Mouse (Mus musculus): ENCODE measurements around the gene Ccdc153. TPM values are rescaled to one million over a fixed set of nuclear protein-coding genes. Genes with fewer than 3 reads are reported as not detected.
A peak's percentile ranks its signal among the peaks of the same experiment; 100 is the strongest.

Gene Ccdc153
- polyA plus RNA-seq, 1 experiment, result 4.9 TPM

DNA sequence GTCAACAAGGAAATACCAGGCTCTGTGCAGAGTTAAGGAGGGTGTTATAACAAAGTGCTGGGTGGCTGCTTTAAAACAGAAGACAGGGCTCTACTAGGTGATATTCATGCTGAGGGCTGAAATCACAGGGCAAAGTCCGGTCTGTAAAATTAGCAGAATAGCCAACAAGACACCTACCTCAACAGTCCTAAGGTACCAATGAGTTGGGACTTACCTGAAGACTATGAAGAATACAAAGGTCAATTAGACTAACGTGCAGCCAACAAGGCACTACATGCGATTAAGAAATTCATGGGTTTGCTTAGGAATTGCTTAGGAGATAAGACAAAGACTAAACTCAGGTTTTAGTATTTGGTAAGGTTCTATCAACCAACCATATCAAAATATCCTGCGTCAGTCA, 31.1 kb upstream of the Ccdc153 start:
- Histone ChIP-seq H3K4me3 (ENCODE audit: insufficient read depth, low read length) (no peak overlapping the region), H3K27ac (ENCODE audit: insufficient read depth, low read length) (no peak overlapping the region), H3K4me1 (ENCODE audit: control insufficient read depth, insufficient read depth, low read length) (no peaks in the 10 kb centered on the region)
- TF ChIP-seq POLR2A (IDR thresholded peaks at IDR 0.05; ENCODE audit: extremely low read depth, insufficient read depth, low read length) (no peak), CTCF (IDR thresholded peaks at IDR 0.05; ENCODE audit: extremely low read depth, insufficient read depth, low read length) (no peak)

DNA sequence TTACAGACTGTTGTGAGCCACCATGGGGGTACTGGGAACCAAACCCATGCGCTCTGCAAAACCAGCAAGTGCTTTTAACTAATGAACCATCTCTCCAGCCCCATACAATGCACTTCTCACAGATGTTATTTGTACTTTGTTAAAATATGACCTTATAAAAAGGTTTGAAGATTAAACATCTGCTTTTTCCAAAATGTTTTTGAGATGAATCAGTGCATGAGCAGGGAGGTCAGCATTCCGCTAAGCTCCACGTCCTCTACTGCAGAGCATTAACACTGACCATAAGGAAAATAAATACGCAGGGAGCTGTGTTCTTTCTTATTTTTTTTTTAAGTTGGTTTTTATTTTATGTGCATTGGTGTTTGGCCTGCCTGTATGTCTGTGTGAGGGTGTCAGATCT, 28.1 kb upstream of the Ccdc153 start:
- TF ChIP-seq CTCF (IDR thresholded peaks at IDR 0.05; ENCODE audit: extremely low read depth, insufficient read depth, low read length) (no peak), POLR2A (IDR thresholded peaks at IDR 0.05; ENCODE audit: extremely low read depth, insufficient read depth, low read length) (no peak)
- no peak overlapping the region for H3K27ac ChIP-seq (ENCODE audit: insufficient read depth, low read length)
- H3K4me3 ChIP-seq (ENCODE audit: insufficient read depth, low read length), result no peak overlapping the region
- H3K4me1 ChIP-seq (ENCODE audit: control insufficient read depth, insufficient read depth, low read length), result no peaks in the 10 kb centered on the region

DNA sequence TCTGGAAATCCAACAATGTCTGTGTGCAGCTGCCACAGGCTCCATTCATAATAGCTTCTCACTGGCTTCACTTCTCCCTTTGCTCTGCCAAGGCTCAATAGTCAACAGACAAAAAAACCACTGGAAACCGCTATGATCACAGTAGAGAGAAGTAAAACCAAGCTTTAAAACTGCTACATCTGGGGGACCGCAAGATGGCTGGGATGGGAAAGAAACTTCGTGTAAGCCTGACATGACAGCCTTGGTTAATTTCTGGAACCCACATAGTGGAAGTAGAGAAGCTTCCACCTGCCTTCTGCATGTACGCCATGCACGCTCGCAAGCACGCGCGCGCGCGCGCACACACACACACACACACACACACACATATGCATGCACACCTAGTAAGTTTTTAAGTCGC, 26.9 kb upstream of the Ccdc153 start:
- Histone ChIP-seq H3K27ac (ENCODE audit: insufficient read depth, low read length) (no peak overlapping the region), H3K4me3 (ENCODE audit: insufficient read depth, low read length) (no peak overlapping the region), H3K4me1 (ENCODE audit: control insufficient read depth, insufficient read depth, low read length) (no peaks in the 10 kb centered on the region)
- no peak for TF ChIP-seq CTCF (IDR thresholded peaks at IDR 0.05; ENCODE audit: extremely low read depth, insufficient read depth, low read length)
- no peak for TF ChIP-seq POLR2A (IDR thresholded peaks at IDR 0.05; ENCODE audit: extremely low read depth, insufficient read depth, low read length)

DNA sequence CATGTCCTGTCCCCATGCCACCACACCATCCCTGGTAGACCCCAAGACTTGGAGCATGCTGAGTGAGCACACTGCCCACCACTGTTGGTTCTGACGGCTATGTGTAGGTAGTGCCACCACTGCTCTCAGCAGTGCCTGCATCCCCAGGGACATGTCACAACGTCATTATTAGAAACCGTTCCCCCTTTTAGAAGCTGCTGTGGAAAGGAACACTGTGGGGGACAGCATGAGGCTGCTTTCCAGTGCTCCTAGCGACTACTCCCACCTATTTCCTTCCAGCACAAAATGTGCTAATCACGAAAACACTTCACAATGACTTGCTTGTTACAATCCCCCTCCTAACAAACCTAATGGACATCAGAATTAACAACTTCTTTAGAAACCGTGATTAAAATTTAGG, 14.5 kb upstream of the Ccdc153 start:
- Histone ChIP-seq H3K27ac (ENCODE audit: insufficient read depth, low read length) (peak overlapping the region; percentile 34; the same call in 1 of the 2 replicates), H3K4me3 (ENCODE audit: insufficient read depth, low read length) (no peak overlapping the region), H3K4me1 (ENCODE audit: control insufficient read depth, insufficient read depth, low read length) (peaks cover 12% of the 10 kb centered on the region)
- TF ChIP-seq CTCF (IDR thresholded peaks at IDR 0.05; ENCODE audit: extremely low read depth, insufficient read depth, low read length) (no peak), POLR2A (IDR thresholded peaks at IDR 0.05; ENCODE audit: extremely low read depth, insufficient read depth, low read length) (no peak)

DNA sequence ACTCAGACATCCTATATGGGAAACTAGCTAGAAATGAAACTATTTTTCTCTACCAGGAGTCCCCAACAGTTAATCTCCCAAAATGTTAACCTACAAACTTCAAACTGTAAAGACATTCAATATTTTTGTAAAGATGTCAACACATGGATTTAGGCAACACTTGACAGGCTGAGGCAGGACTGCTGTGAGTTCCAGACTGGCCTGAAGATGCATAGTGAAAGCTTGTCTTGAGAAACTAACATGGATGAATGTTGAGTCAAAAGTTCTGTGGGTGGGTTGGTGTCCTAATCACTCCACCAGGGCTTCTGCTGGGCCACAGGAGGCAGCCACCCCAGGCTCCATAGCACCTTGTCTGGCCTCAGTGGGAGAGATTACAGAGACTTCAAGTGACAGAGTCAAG, 8.9 kb upstream of the Ccdc153 start:
- Histone ChIP-seq H3K27ac (ENCODE audit: insufficient read depth, low read length) (no peak overlapping the region), H3K4me3 (ENCODE audit: insufficient read depth, low read length) (no peak overlapping the region), H3K4me1 (ENCODE audit: control insufficient read depth, insufficient read depth, low read length) (peaks cover 5% of the 10 kb centered on the region; the same call in 1 of the 2 replicates)
- no peak for TF ChIP-seq CTCF (IDR thresholded peaks at IDR 0.05; ENCODE audit: extremely low read depth, insufficient read depth, low read length)
- no peak for TF ChIP-seq POLR2A (IDR thresholded peaks at IDR 0.05; ENCODE audit: extremely low read depth, insufficient read depth, low read length)

DNA sequence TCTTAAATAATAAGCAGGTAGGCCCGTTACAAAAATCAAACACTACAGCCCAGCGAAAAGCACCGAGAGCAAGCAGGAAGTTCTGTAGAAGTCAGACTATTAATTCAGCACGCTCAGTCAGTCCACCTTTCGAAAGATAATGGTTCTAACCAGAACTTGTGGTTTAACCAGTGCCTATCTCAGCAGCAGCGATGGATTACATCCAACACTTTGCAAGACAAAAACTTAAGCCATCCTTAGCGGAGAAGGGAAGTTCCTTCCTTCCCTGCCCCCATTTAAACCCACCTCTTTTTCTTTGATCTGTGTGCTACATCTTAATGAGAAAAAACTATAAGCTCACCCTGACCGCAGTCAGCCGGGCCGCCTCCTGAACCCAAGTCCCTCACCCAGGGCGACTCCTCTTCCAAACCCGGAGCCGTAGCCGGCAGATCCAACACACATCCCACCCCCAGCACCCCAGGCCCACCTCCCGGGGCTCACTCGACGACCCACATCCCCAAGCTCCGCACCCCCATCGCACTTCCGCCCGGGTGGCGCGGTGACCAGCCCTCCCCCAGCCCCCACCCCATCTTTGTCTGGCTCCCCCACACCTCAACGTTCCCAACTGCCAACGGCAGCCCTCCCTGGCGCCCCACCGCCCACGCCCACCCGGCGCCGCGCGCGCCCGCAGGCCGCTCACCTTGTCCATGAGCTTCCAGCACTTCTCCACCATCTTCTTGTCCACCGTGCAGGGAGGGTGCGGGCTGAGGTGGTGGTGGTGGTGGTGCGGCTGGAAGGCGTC, 7.3 kb upstream of the Ccdc153 start:
- Histone ChIP-seq H3K27ac (ENCODE audit: insufficient read depth, low read length) (peak overlapping the region; percentile 64), H3K4me3 (ENCODE audit: insufficient read depth, low read length) (peak overlapping the region; percentile 94), H3K4me1 (ENCODE audit: control insufficient read depth, insufficient read depth, low read length) (peaks cover 5% of the 10 kb centered on the region; the same call in 1 of the 2 replicates)
- TF ChIP-seq CTCF (IDR thresholded peaks at IDR 0.05; ENCODE audit: extremely low read depth, insufficient read depth, low read length), result no peak
- no peak for TF ChIP-seq POLR2A (IDR thresholded peaks at IDR 0.05; ENCODE audit: extremely low read depth, insufficient read depth, low read length)

DNA sequence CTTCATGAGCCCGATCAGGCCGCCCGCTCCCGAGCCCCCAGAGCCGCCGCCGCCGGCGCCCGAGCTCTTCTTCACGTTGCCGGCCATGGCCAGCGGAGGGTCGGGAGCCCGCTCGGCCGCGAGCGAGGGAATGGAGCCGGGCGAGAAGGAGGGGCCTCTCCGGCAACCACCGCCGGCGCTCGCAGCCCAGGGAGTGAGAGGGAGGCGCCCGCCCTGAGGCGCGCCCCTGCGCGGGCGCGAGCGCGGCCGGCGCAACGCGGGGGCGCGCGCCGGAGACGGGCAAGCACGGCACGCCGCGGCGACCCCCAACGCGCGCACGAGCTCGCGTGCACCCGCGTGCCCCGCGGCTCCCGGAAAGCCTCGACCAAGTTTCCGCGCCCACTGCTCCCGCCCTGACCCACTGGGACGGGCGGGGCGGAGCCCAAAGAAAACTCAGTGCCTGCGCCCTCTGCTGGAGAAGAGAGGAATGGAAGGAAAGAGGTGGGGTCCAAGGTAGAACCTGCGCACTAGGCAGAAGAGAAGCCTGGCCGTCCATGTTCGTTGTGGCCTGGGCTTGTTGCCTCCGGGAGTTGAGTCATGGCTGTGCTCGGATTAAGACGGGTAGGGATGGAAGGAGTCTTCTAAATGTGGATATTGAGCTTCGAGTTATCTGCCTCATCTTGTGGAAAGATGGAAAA, 6.5 kb upstream of the Ccdc153 start, which contains the start of gene Cbl:
Gene Cbl, minus strand, starts transcription at position 248 of the 677 bp plus-strand sequence.
- TF ChIP-seq CTCF (IDR thresholded peaks at IDR 0.05; ENCODE audit: extremely low read depth, insufficient read depth, low read length), result peak; percentile 88
- TF ChIP-seq POLR2A (IDR thresholded peaks at IDR 0.05; ENCODE audit: extremely low read depth, insufficient read depth, low read length), result peak; percentile 89
- Histone ChIP-seq H3K27ac (ENCODE audit: insufficient read depth, low read length) (peak within 1 kb of the TSS; percentile 64), H3K4me3 (ENCODE audit: insufficient read depth, low read length) (peak within 1 kb of the TSS; percentile 94), H3K4me1 (ENCODE audit: control insufficient read depth, insufficient read depth, low read length) (peaks cover 5% of the 10 kb centered on the region; the same call in 1 of the 2 replicates)

DNA sequence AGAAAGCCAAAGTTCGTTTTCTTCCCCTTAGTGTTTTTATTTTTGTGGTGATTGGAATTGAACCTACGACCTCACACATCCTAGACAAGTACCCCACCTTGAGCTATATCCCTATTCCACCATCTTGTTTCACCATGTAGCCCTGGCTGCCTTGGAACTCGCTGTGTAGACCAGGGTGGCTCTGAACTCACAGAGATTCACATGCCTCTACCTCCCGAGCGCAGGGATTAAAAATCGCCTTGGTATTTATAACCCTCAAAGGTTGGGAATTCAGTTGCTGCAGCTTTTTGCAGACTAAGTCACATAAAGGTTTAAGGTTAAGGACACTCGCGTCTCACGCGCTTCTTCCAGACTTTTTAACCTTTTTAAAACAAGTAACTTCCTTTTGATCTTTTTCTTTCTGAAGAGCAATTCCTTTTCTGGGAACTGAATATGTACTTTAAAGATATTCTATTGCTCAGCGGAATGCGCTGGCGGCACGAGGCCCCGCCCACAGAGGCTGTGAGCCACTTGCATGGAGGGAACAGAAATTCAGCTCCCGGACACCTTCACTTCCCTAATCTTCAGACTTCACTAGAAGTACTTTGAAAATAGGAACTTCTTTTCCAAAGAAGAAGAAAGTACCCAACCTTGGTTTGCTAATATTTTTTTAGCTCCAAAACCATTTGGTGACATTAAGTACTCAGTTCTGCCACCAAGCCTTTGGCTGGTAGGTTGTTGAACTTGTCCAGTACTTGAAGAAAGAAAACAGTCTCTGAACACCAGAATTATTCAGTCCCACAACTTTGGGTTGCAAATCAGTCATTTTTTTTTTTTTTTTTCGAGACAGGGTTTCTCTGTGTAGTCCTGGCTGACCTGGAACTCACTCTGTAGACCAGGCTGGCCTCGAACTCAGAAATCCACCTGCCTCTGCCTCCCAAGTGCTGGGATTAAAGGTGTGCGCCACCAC, 5.7 kb upstream of the Ccdc153 start:
- no peak overlapping the region for H3K27ac ChIP-seq (ENCODE audit: insufficient read depth, low read length)
- peaks cover 5% of the 10 kb centered on the region; the same call in 1 of the 2 replicates for H3K4me1 ChIP-seq (ENCODE audit: control insufficient read depth, insufficient read depth, low read length)
- no peak for TF ChIP-seq CTCF (IDR thresholded peaks at IDR 0.05; ENCODE audit: extremely low read depth, insufficient read depth, low read length)
- peak overlapping the region; percentile 94 for H3K4me3 ChIP-seq (ENCODE audit: insufficient read depth, low read length)

DNA sequence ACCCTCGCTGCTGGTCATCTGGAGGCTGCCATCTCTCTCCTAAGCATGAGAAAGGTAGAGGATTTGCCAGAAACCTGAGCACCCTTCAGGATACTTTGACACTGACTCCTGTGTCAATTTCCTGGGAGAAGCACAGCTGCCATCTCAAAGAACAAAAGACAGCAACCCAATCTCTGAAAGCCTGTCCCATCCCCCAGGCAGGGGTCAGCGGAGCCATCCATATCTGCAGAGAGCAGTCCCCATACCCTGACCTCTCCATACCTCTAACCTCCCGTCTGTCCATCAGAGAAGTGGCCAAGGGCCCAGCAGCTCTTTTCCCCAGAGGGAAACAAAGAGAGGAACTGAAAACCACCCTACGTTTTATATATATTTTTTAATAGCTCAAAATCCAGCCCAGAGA, 3.9 kb upstream of the Ccdc153 start:
- Histone ChIP-seq H3K4me1 (ENCODE audit: control insufficient read depth, insufficient read depth, low read length) (peaks cover 2% of the 10 kb centered on the region; the same call in 1 of the 2 replicates), H3K27ac (ENCODE audit: insufficient read depth, low read length) (no peak overlapping the region), H3K4me3 (ENCODE audit: insufficient read depth, low read length) (no peak overlapping the region)
- no peak for TF ChIP-seq CTCF (IDR thresholded peaks at IDR 0.05; ENCODE audit: extremely low read depth, insufficient read depth, low read length)

Data from cortical plate, adult 2 months (tissue).